Mouse (Mus musculus): ENCODE data around the gene Clec2g.
A peak's percentile ranks its signal among the peaks of the same experiment; 100 is the strongest.

Clec2g gene

DNA sequence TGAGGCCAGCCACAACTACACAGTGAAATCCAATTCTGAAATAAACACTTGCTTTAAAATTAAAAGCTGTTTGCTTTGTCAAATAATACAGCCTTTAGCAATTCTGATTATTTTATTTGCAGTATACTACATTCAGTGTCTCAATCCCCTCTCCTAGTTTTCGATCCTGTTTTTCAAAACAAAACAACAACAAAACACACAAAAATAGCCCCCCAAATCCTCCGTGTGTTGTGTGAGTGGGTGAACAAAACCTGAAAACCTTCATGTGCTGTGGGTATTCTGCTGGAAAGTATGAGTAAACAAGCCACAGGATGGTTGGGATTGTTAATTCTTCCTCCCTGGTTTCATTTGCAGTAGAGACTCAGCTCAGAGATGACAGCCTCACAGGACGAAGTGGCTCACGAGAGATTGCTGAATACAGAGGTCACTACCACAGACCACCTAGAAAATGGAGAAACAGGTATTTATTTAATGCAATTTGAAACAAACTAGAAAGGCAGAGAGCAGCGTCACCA is 79.6 kb downstream of the Clec2g start:
- no peak for DNase-seq (ENCODE audit: low read depth, low spot score)

DNA sequence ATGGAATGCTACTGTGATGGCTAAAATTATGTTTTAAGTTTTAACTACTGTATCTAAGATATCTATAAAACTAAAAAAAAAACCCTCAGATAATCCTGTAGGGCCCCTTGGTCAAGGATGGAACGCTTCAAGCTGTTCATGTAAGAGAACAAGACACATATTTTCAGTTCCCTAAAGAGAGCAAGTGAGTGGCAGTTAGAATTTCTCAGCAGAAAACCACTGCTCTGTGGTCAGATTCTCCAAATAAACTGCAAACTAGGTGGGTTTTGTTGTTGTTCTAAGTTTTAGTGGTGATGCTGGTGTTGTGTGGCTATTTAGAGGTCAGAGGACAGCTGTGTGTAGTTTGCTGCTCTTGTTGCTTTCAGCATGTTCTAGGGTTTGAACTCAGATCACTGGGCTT is 80.2 kb downstream of the Clec2g start:
- DNase-seq (ENCODE audit: low read depth, low spot score), result no peak

DNA sequence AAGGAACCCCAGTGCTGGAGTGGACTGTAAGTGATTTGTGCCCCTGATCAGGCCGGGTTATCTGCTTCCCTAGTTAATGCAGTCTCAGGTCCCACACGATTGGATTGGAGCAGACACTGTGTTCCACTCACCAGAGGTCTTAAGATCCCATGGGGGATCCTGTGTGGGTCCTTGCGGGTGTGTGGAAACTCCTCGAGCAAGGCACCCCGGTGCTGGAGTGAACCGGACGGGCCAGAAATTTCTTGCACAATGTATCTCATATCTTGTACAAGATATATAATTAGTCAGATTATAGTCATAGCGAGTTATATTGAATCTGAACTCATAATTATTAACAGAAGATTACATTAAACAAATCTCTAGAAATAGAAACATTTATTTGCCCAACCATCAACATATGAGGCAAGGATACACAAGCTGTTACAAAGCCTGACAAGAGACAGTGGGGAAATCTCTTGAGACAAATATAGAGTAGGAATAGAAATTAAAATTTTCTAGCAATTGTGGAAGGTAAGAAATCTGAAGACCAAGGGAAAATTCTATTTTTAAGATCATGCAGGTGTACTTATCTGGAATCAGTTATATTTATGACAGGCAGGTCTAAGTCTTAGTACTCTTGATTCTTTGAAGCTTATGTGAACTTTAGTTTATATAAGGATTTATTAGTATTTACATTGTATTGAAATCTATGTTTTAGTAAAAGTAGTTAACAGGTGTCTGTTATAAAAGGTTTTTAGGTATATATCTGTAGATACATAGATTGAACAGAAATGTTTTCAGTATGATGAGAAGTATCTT is 93.5 kb downstream of the Clec2g start:
- DNase-seq (ENCODE audit: low read depth, low spot score), result no peak

DNA sequence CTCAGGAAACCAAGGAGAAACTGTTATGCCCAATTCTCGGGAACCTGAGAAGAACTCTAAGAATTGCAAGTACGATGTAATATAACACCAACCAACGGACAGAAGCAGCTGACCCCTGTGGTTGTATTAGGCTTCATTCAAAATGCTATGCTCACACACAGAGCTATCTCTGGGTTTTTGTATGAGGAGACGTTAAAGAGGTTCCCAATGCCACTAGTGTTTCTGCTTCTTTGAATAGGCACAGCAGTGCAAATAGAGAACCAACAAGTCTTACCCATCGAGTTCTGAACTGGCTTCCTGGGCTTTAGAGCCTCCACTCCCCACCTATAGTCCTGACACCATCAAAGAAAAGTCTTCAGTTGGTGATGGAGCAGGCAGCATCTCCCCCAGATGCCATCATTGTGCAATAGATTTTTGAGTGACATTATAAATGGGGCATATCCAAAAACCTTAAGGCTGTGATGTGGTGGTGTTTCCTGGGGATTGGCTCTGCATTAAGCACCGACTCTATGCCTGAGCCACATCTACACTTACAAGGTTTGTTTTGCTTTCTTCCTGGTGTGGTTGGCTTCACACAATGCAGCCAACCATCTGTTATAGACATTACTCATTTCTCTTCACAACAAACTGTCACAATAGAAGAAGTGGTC is 96.1 kb downstream of the Clec2g start:
- DNase-seq (ENCODE audit: low read depth, low spot score), result no peak

DNA sequence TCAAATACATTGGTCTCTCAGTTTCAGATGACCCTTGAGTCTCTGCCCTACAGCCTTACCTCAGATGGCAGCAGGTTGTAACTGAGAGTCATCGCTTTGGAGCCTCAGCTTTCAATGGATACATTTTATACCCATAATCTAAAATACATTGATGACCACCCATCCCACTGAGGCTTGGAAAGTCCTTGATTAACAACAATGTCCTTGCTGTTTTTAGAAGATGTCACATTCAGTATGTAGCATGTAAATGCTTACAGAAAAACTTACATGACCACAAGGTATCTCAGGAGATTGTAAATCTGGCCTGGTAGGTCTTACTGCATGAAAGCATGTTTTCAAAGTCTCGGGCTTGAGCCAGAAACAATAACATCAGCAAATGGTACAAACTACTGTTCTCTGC is 96.8 kb downstream of the Clec2g start:
- DNase-seq (ENCODE audit: low read depth, low spot score), result no peak

DNA sequence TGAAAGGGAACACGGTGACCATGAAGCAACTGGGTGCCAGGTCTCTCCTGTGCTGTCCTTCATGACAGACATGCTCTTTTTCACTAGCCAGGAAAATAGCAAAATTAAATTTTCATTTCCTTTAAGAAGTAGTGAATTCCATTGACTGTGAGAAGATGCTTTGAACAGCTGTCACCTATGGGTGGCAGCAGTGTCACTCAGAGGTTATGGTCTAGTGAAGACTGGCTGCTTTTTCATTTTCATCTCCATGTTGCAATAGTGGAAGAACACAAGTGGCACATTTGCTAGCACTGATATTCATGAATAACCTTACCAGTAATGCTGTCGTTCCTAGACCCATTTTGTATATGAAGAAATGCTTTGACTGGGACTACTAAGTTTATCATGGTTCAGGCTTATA is 99.2 kb downstream of the Clec2g start:
- peak; percentile 27 for DNase-seq (ENCODE audit: low read depth, low spot score)
